8 mouse cellular contexts compared by ENCODE assay signal in genomic region chr7:126975950-126976866, GRCm38 (mm10). TPM values are rescaled to one million over a fixed set of nuclear protein-coding genes. Genes with fewer than 3 reads are reported as not detected.
DNase-seq lines count a peak whose midpoint lies in the region; ATAC-seq and TF ChIP-seq lines count a peak whose summit lies in the region.

Gene Cdiptos (minus strand): TSS chr7:126976098.

- H3K27me3 ChIP-seq in C2C12 (ENCODE audit: control insufficient read depth, insufficient read depth, insufficient read length), result peaks cover 11% of the 10 kb centered on the region
- H3K27me3 ChIP-seq in erythroblast, embryonic 14.5 days (ENCODE audit: control insufficient read depth), result 0 out of 2 replicates have a peak, but pooled peaks cover 4% of the 10 kb centered on the region
- no peaks in the 10 kb centered on the region for H3K27me3 ChIP-seq in heart, embryonic 13.5 days (replicated peaks)
- H3K27me3 ChIP-seq in liver, embryonic 12.5 days (replicated peaks), result no peaks in the 10 kb centered on the region
- no peaks in the 10 kb centered on the region for H3K27me3 ChIP-seq in stomach, embryonic 15.5 days (replicated peaks)

- peaks cover 28% of the 10 kb centered on the region for H3K79me2 ChIP-seq in C2C12 (ENCODE audit: control insufficient read depth, insufficient read depth)

- H3K36me3 ChIP-seq in C2C12 (ENCODE audit: control insufficient read depth, insufficient read depth), result peaks cover 21% of the 10 kb centered on the region
- peaks cover 35% of the 10 kb centered on the region for H3K36me3 ChIP-seq in erythroblast, embryonic 14.5 days (ENCODE audit: control insufficient read depth)
- H3K36me3 ChIP-seq in heart, embryonic 13.5 days, result peaks cover 35% of the 10 kb centered on the region
- peaks cover 35% of the 10 kb centered on the region for H3K36me3 ChIP-seq in liver, embryonic 12.5 days
- H3K36me3 ChIP-seq in stomach, embryonic 15.5 days, result peaks cover 22% of the 10 kb centered on the region

- H3K9ac ChIP-seq in heart, embryonic 13.5 days, result peak within 1 kb of the TSS; percentile 96
- peak within 1 kb of the TSS; percentile 95 for H3K9ac ChIP-seq in liver, embryonic 12.5 days
- H3K9ac ChIP-seq in stomach, embryonic 15.5 days, result peak within 1 kb of the TSS; percentile 93

- H3K4me2 ChIP-seq in heart, embryonic 13.5 days, result peak within 1 kb of the TSS; percentile 92
- peak within 1 kb of the TSS; percentile 87 for H3K4me2 ChIP-seq in liver, embryonic 12.5 days
- peak within 1 kb of the TSS; percentile 75 for H3K4me2 ChIP-seq in stomach, embryonic 15.5 days

- peak within 1 kb of the TSS; percentile 89 for H3K4me3 ChIP-seq in C2C12 (ENCODE audit: insufficient read depth, poor library complexity, severe bottlenecking)
- peak within 1 kb of the TSS; percentile 79 for H3K4me3 ChIP-seq in erythroblast, embryonic 14.5 days (replicated peaks)
- H3K4me3 ChIP-seq in heart, embryonic 13.5 days, result peak within 1 kb of the TSS; percentile 97
- peak within 1 kb of the TSS; percentile 90 for H3K4me3 ChIP-seq in liver, embryonic 12.5 days
- peak within 1 kb of the TSS; percentile 69 for H3K4me3 ChIP-seq in stomach, embryonic 15.5 days (replicated peaks)

- peak; percentile 91 for TF ChIP-seq CTCF in C2C12 (IDR thresholded peaks at IDR 0.05; ENCODE audit: control insufficient read depth, insufficient read depth, insufficient read length)
- peak; percentile 98 for TF ChIP-seq CTCF in brain, embryonic 14.5 days (IDR thresholded peaks at IDR 0.05; ENCODE audit: borderline replicate concordance, extremely low read depth, insufficient read depth, insufficient read length)

- ATAC-seq in heart, embryonic 13.5 days (ENCODE audit: extremely low read depth, insufficient number of reproducible peaks, low FRiP score, low TSS enrichment), result peak; percentile 87
- peak; percentile 93 for ATAC-seq in liver, embryonic 12.5 days
- peak; percentile 95 for ATAC-seq in stomach, embryonic 15.5 days (ENCODE audit: insufficient read depth, low FRiP score, low read depth)

- under 1% methylated on average over 55 of the region's 55 CpGs for WGBS in heart, embryonic 13.5 days
- under 1% methylated on average over 55 of the region's 55 CpGs for WGBS in liver, embryonic 12.5 days (ENCODE audit: insufficient replicate concordance)
- under 1% methylated on average over 55 of the region's 55 CpGs for WGBS in stomach, embryonic 15.5 days

- no peak for TF ChIP-seq POLR2A in brain, embryonic 14.5 days (IDR thresholded peaks at IDR 0.05; ENCODE audit: borderline replicate concordance, extremely low read depth, insufficient read depth, insufficient read length, poor library complexity, severe bottlenecking)

- H3K79me3 ChIP-seq in C2C12 (ENCODE audit: low read depth), result peaks cover 6% of the 10 kb centered on the region

- peak; percentile 99 for DNase-seq in brain, embryonic 14.5 days (ENCODE audit: low read depth)
- DNase-seq in kidney, postnatal 10 days, result peak; percentile 99
- DNase-seq in natural killer cell, adult 2 months (ENCODE audit: low spot score in 2 of 2), result peak; percentile 93 to 95

- H3ac ChIP-seq in C2C12 (ENCODE audit: control insufficient read depth, insufficient read length, low read depth), result peak within 1 kb of the TSS; percentile 99

- H3K4me1 ChIP-seq in erythroblast, embryonic 14.5 days (ENCODE audit: control insufficient read depth), result peaks cover 47% of the 10 kb centered on the region
- peaks cover 16% of the 10 kb centered on the region for H3K4me1 ChIP-seq in heart, embryonic 13.5 days
- H3K4me1 ChIP-seq in liver, embryonic 12.5 days, result peaks cover 35% of the 10 kb centered on the region
- peaks cover 20% of the 10 kb centered on the region; the same call in 1 of the 2 replicates for H3K4me1 ChIP-seq in stomach, embryonic 15.5 days

- peak within 1 kb of the TSS; percentile 92 for H3K27ac ChIP-seq in heart, embryonic 13.5 days (replicated peaks)
- peak within 1 kb of the TSS; percentile 90 for H3K27ac ChIP-seq in liver, embryonic 12.5 days
- peak within 1 kb of the TSS; percentile 98 for H3K27ac ChIP-seq in stomach, embryonic 15.5 days

- H3K9me3 ChIP-seq in erythroblast, embryonic 14.5 days (ENCODE audit: control insufficient read depth, low read length), result no peaks in the 10 kb centered on the region
- H3K9me3 ChIP-seq in heart, embryonic 13.5 days, result no peaks in the 10 kb centered on the region
- no peaks in the 10 kb centered on the region for H3K9me3 ChIP-seq in liver, embryonic 12.5 days (replicated peaks)
- no peaks in the 10 kb centered on the region for H3K9me3 ChIP-seq in stomach, embryonic 15.5 days

TF ChIP-seq in C2C12, 6 proteins besides CTCF, POLR2A, EP300 and RAD21:
- TF ChIP-seq MAX (IDR thresholded peaks at IDR 0.05), result peak; percentile 93
- TF ChIP-seq MYOG (IDR thresholded peaks at IDR 0.05; ENCODE audit: control insufficient read depth, extremely low read depth, insufficient read length), result no peak
TF ChIP-seq in C2C12: peak in this region for 1.

RNA-seq across cellular contexts. Expression of gene Cdiptos, which starts in this region (rescaled TPM):
- 0.06 TPM for polyA plus RNA-seq in C2C12 (2012; fragmentation: generic; extraction: Trizol)
- 0.59 and 1.0 TPM in 2 replicates for polyA plus RNA-seq in brain, embryonic 14.5 days (2012; rRNA removed)
- not detected in 2 replicates for polyA plus RNA-seq in erythroblast, embryonic 14.5 days (2012)
- 0.59 and 1.7 TPM in 2 replicates for polyA plus RNA-seq in heart, embryonic 13.5 days (2015; fragmentation: Nextera tagmentation; extraction: Ambion mirVana)
- polyA plus RNA-seq in liver, embryonic 12.5 days (2016; fragmentation: Nextera tagmentation; extraction: Ambion mirVana), result 0.29 and 0.44 TPM in 2 replicates
- polyA plus RNA-seq in stomach, embryonic 15.5 days (2015; fragmentation: Nextera tagmentation; extraction: Ambion mirVana), result 2.1 and 2.4 TPM in 2 replicates

Comparison
In these comparisons a context has a peak if more than half of its experiments do, and no peak if none do; other contexts are left out.
1. Peak in every context shown above with its lines: DNase-seq, ATAC-seq, H3K4me3 ChIP-seq and H3K27ac ChIP-seq.
2. Peak in ATAC-seq, H3K4me3 ChIP-seq, H3K27ac ChIP-seq, H3K9ac ChIP-seq and H3K4me2 ChIP-seq in liver, embryonic 12.5 days; RNA of the gene not detected or under 1 TPM.